Mouse (Mus musculus) lung, adult 18-20 months (tissue): Measurements from ENCODE around the gene Nek10.
"Not testable (repeated sequence)": the region's sequence is repeated elsewhere in the genome, so short reads cannot be mapped to it uniquely, and the experiment has no call there.

Source experiments
- DNase-seq, 2 experiments: peaks; one replicate each; pipeline ENCODE4 v3.0.0; 2022; ENCODE audit warnings: mixed read lengths in 2 of 2

Gene Nek10

GRCm38 (mm10) chr14:14803115-14803514, at the start of gene Nek10:
Gene Nek10 (plus strand): TSS chr14:14803415.
- DNase-seq = not testable (repeated sequence)

GRCm38 (mm10) chr14:14781169-14781568, 22.0 kb upstream of the Nek10 start:
- no peak for DNase-seq

- no peak for DNase-seq
Observed at GRCm38 (mm10) chr14:14784223-14784622, 19.0 kb upstream of the Nek10 start.

GRCm38 (mm10) chr14:14786979-14787378, 16.2 kb upstream of the Nek10 start:
- DNase-seq = no peak

- DNase-seq = no peak
Observed at GRCm38 (mm10) chr14:14789840-14790470, 13.3 kb upstream of the Nek10 start.

GRCm38 (mm10) chr14:14799861-14800260, 3.4 kb upstream of the Nek10 start:
- DNase-seq = no peak

GRCm38 (mm10) chr14:14800332-14800731, 2.9 kb upstream of the Nek10 start:
- DNase-seq = no peak

GRCm38 (mm10) chr14:14800810-14801209, 2.4 kb upstream of the Nek10 start:
- DNase-seq = no peak

- peak; percentile 11 to 40 for DNase-seq
Observed at GRCm38 (mm10) chr14:14803921-14804517, 804 bp downstream of the Nek10 start.

- no peak for DNase-seq
Observed at GRCm38 (mm10) chr14:14804518-14805212, 1.4 kb downstream of the Nek10 start.

GRCm38 (mm10) chr14:14832520-14833240, 29.5 kb downstream of the Nek10 start:
- peak; percentile 65 to 74 for DNase-seq

- DNase-seq = no peak
Observed at GRCm38 (mm10) chr14:14833498-14833897, 30.3 kb downstream of the Nek10 start.

- DNase-seq = no peak
Observed at GRCm38 (mm10) chr14:14834266-14834665, 31.1 kb downstream of the Nek10 start.

- DNase-seq = no peak
Observed at GRCm38 (mm10) chr14:14837627-14838026, 34.4 kb downstream of the Nek10 start.

- no peak for DNase-seq
Observed at GRCm38 (mm10) chr14:14838109-14838508, 34.9 kb downstream of the Nek10 start.

GRCm38 (mm10) chr14:14842734-14843530, 39.7 kb downstream of the Nek10 start:
- DNase-seq = peak; percentile 32 to 66

GRCm38 (mm10) chr14:14852838-14853237, 49.6 kb downstream of the Nek10 start:
- no peak for DNase-seq

GRCm38 (mm10) chr14:14860331-14860730, 57.1 kb downstream of the Nek10 start:
- no peak for DNase-seq

- peak; percentile 56 to 74 for DNase-seq
Observed at GRCm38 (mm10) chr14:14863690-14864356, 60.6 kb downstream of the Nek10 start.

GRCm38 (mm10) chr14:14869239-14869638, 66.0 kb downstream of the Nek10 start:
- no peak for DNase-seq

- no peak for DNase-seq
Observed at GRCm38 (mm10) chr14:14870059-14870458, 66.8 kb downstream of the Nek10 start.

- no peak for DNase-seq
Observed at GRCm38 (mm10) chr14:14870463-14870862, 67.2 kb downstream of the Nek10 start.
